26 mouse cellular contexts compared by ENCODE assay signal in the genomic region with DNA sequence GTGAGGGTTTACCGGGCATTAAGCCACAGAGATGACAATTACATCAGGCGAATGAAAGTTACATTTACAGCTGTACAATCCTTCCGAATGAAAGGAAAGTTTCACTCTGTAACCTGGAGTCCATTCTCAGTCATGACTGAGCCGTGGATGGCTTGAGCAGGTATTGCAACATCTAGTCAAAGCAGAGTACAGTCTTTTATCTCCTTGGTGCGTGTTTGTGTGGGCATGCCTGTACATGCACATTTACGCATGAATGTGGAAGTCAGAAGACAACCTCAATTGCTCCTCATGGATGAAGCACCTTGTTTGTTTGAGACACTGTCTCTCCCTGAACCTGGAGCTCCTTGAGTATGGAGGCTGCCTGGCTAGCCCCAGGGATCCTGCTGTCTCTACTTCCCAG.
A peak's percentile ranks its signal among the peaks of the same experiment; 100 is the strongest.
DNase-seq lines count a peak whose midpoint lies in the region; ATAC-seq and TF ChIP-seq lines count a peak whose summit lies in the region.
"Had no signal": no experiment of that assay in that cellular context is flagged by ENCODE, and none has a peak within 500 bp of the region (broad histone marks: within the 10 kb centered on the region; RNA-seq: fewer than 3 reads in every experiment).

No protein-coding gene starts in this region.

- no peaks in the 10 kb centered on the region for H3K9me3 ChIP-seq in stomach, embryonic 16.5 days (replicated peaks; ENCODE audit: control insufficient read depth, low read length)
- H3K9me3 ChIP-seq in stomach, postnatal 0 days (ENCODE audit: control insufficient read depth, low read length) = no peaks in the 10 kb centered on the region
- H3K9me3 ChIP-seq in CH12.LX (replicated peaks; ENCODE audit: low read length) = no peaks in the 10 kb centered on the region
- H3K9me3 ChIP-seq: forebrain, embryonic 12.5 days; heart, embryonic 10.5 days; heart, embryonic 13.5 days had no signal

- no peak for TF ChIP-seq RAD21 in CH12.LX (IDR thresholded peaks at IDR 0.05; ENCODE audit: low read depth, low read length)

- H3K79me2 ChIP-seq in CH12.LX (replicated peaks; ENCODE audit: control insufficient read depth, extremely low read depth, insufficient read depth, poor library complexity, severe bottlenecking) = no peaks in the 10 kb centered on the region

- no peak overlapping the region for H3K4me3 ChIP-seq in stomach, embryonic 16.5 days (replicated peaks; ENCODE audit: low read length)
- H3K4me3 ChIP-seq in stomach, postnatal 0 days (ENCODE audit: low read depth, low read length) = no peak overlapping the region
- peak overlapping the region in 1 of 3 experiments; percentile 36 for H3K4me3 ChIP-seq in CH12.LX (replicated peaks in 1 of 3; ENCODE audit: low read depth in 2 of 3, low read length in 2 of 3, poor library complexity in 1 of 3)
- H3K4me3 ChIP-seq: forebrain, embryonic 12.5 days; heart, adult 2 months; heart, embryonic 10.5 days; heart, embryonic 13.5 days had no signal

- WGBS in stomach, embryonic 16.5 days = 84% methylated on average over 6 of the region's 6 CpGs
- 71% methylated on average over 6 of the region's 6 CpGs for WGBS in stomach, postnatal 0 days

- ATAC-seq in stomach, embryonic 16.5 days (ENCODE audit: insufficient read depth, low FRiP score) = no peak
- no peak for ATAC-seq in stomach, postnatal 0 days (ENCODE audit: low FRiP score, low TSS enrichment)
- ATAC-seq in megakaryocyte progenitor cell, adult 5-6 weeks (replicated peaks; ENCODE audit: poor library complexity) = peak; percentile 25; the same call in 1 of the 2 replicates
- ATAC-seq: forebrain, embryonic 16.5 days; hindbrain, postnatal 0 days; intestine, embryonic 16.5 days had no signal

- TF ChIP-seq CTCF in stomach, postnatal 0 days (IDR thresholded peaks at IDR 0.05; ENCODE audit: low read depth) = no peak
- no peak for TF ChIP-seq CTCF in CH12.LX (conservative IDR thresholded peaks at IDR 0.05 in 1 of 2, IDR thresholded peaks at IDR 0.05 in 1 of 2; ENCODE audit: low read depth in 2 of 2, low read length in 2 of 2)

- H3K27ac ChIP-seq in stomach, embryonic 16.5 days (ENCODE audit: low read length) = 0 out of 2 replicates have a peak overlapping the region, but pooled peaks have one; percentile 13
- no peak overlapping the region for H3K27ac ChIP-seq in stomach, postnatal 0 days (replicated peaks)
- H3K27ac ChIP-seq in CH12.LX (ENCODE audit: insufficient read depth, low read depth) = peak overlapping the region; percentile 87
- H3K27ac ChIP-seq: forebrain, embryonic 12.5 days; heart, adult 2 months; heart, embryonic 10.5 days; heart, embryonic 13.5 days; hindbrain, embryonic 14.5 days; hindbrain, postnatal 0 days had no signal

- no peaks in the 10 kb centered on the region for H3K36me3 ChIP-seq in stomach, embryonic 16.5 days (ENCODE audit: control insufficient read depth, insufficient read depth, low read length)
- no peaks in the 10 kb centered on the region for H3K36me3 ChIP-seq in stomach, postnatal 0 days (ENCODE audit: control insufficient read depth, insufficient read depth, low read length)
- H3K36me3 ChIP-seq in CH12.LX (replicated peaks in 1 of 2; ENCODE audit: control insufficient read depth in 1 of 2, insufficient read depth in 1 of 2, low read length in 1 of 2) = no peaks in the 10 kb centered on the region
- H3K36me3 ChIP-seq: forebrain, embryonic 12.5 days; heart, embryonic 10.5 days; heart, embryonic 13.5 days had no signal

- no peaks in the 10 kb centered on the region for H3K27me3 ChIP-seq in stomach, embryonic 16.5 days (ENCODE audit: control insufficient read depth, insufficient read depth, low read length)
- H3K27me3 ChIP-seq in stomach, postnatal 0 days (ENCODE audit: control insufficient read depth, insufficient read depth, low read length) = no peaks in the 10 kb centered on the region
- no peaks in the 10 kb centered on the region for H3K27me3 ChIP-seq in CH12.LX (replicated peaks)
- H3K27me3 ChIP-seq: forebrain, embryonic 12.5 days; heart, embryonic 13.5 days had no signal

- in situ Hi-C loops in CH12.LX (cut with MboI; ENCODE audit: low pct_ligation_motif_present, low pct_unique_long_range_greater_than_20kb, low sequenced_read_pairs) = no loop called here

- peak; percentile 68 for DNase-seq in heart, adult 11 months
- DNase-seq in heart, adult 18-20 months = no peak
- DNase-seq in stomach, postnatal 0 days (ENCODE audit: low spot score) = no peak
- no peak for DNase-seq in CH12.LX (ENCODE audit: extremely low read depth)
- no peak for DNase-seq in lung, postnatal 14 days
- no peak for DNase-seq in embryo, embryonic 10 days (ENCODE audit: low spot score)
- DNase-seq: adrenal gland, adult 2 months; adrenal gland, postnatal 14 days; cerebellum, adult 11-12 months; cerebellum, adult 8-10 months; cerebellum, postnatal 10 days; cerebellum, postnatal 36 days; gastrocnemius, postnatal 10 days; gastrocnemius, postnatal 36 days; heart, adult 2 months; heart, postnatal 14 days; heart, postnatal 4 days had no signal

- no peak for TF ChIP-seq POLR2A in CH12.LX (IDR thresholded peaks at IDR 0.05; ENCODE audit: low read depth, low read length)

- no peak for TF ChIP-seq EP300 in stomach, postnatal 0 days (optimal IDR thresholded peaks at IDR 0.05)
- no peak for TF ChIP-seq EP300 in CH12.LX (IDR thresholded peaks at IDR 0.05; ENCODE audit: low read length)

- H3K4me1 ChIP-seq in stomach, embryonic 16.5 days (ENCODE audit: control insufficient read depth, insufficient read depth, low read length) = no peaks in the 10 kb centered on the region
- H3K4me1 ChIP-seq in stomach, postnatal 0 days (replicated peaks; ENCODE audit: control insufficient read depth, insufficient read depth) = no peaks in the 10 kb centered on the region
- H3K4me1 ChIP-seq in CH12.LX (ENCODE audit: control insufficient read depth in 1 of 2, insufficient read depth in 2 of 2) = peaks cover 31 to 45% of the 10 kb centered on the region in 2 experiments
- H3K4me1 ChIP-seq: forebrain, embryonic 12.5 days; heart, embryonic 10.5 days; heart, embryonic 13.5 days had no signal

- no peak overlapping the region for H3K4me2 ChIP-seq in stomach, embryonic 16.5 days (ENCODE audit: low read depth, low read length)
- no peak overlapping the region for H3K4me2 ChIP-seq in stomach, postnatal 0 days (replicated peaks; ENCODE audit: low read depth)
- peak overlapping the region; percentile 44; the same call in 1 of the 2 replicates for H3K4me2 ChIP-seq in CH12.LX (ENCODE audit: insufficient read depth, low read depth, poor library complexity, severe bottlenecking)
- H3K4me2 ChIP-seq: forebrain, embryonic 12.5 days; heart, embryonic 13.5 days; hindbrain, embryonic 14.5 days had no signal

- no peak overlapping the region for H3K9ac ChIP-seq in stomach, embryonic 16.5 days (ENCODE audit: low read length)
- H3K9ac ChIP-seq in stomach, postnatal 0 days (ENCODE audit: low read length) = no peak overlapping the region
- peak overlapping the region; percentile 46; the same call in 1 of the 2 replicates for H3K9ac ChIP-seq in CH12.LX (ENCODE audit: insufficient read depth, low read depth)
- H3K9ac ChIP-seq: forebrain, embryonic 12.5 days; heart, embryonic 13.5 days; hindbrain, embryonic 14.5 days had no signal

- dilution Hi-C loops in CH12.LX (cut with MboI; ENCODE audit: extremely low pct_ligation_motif_present, extremely low pct_unique_long_range_greater_than_20kb, low sequenced_read_pairs) = no loop called here

TF ChIP-seq in CH12.LX, 34 proteins besides CTCF, POLR2A, EP300 and RAD21:
- TF ChIP-seq NELFE (IDR thresholded peaks at IDR 0.05; ENCODE audit: low read depth, low read length) (no peak), MXI1 (IDR thresholded peaks at IDR 0.05; ENCODE audit: low read depth, low read length) (no peak), MAX (IDR thresholded peaks at IDR 0.05; ENCODE audit: low read length) (0 out of 2 replicates have a peak, but pooled peaks have one; percentile 4), UBTF (IDR thresholded peaks at IDR 0.05; ENCODE audit: low read depth, low read length) (no peak), IRF4 (IDR thresholded peaks at IDR 0.05; ENCODE audit: low read depth, low read length) (peak; percentile 4; the same call in 1 of the 2 replicates), CHD2 (IDR thresholded peaks at IDR 0.05; ENCODE audit: low read length) (no peak), CHD1 (IDR thresholded peaks at IDR 0.05; ENCODE audit: low read depth, low read length) (0 out of 2 replicates have a peak, but pooled peaks have one; percentile 56), ZKSCAN1 (IDR thresholded peaks at IDR 0.05; ENCODE audit: borderline replicate concordance, low read depth, low read length) (no peak)
TF ChIP-seq in CH12.LX: peak in this region for 3.
